ENCODE assay signal across 25 mouse cellular contexts in the genomic region with DNA sequence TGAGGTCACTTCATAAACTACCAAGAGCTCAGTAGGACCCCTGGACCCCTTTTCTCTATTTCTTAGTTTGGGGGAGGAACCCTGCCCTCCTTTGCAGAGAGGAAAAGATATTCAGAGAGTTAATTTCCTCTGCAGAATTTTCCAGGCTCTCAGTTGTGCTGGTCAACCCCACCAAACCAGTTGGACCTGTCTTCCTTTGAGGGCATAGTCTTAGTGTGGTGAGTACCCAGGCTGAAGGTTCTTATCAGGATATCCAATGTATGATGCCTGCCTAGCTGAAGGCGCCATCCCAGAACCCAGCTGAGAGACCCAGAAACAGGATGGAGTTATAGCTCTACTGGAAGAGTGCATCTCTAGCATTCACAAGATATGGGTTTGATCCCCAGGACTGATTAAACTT. TPM values are rescaled to one million over a fixed set of nuclear protein-coding genes. Genes with fewer than 3 reads are reported as not detected.
DNase-seq lines count a peak whose midpoint lies in the region; ATAC-seq and TF ChIP-seq lines count a peak whose summit lies in the region.
"Had no signal": no experiment of that assay in that cellular context is flagged by ENCODE, and none has a peak within 500 bp of the region (broad histone marks: within the 10 kb centered on the region; RNA-seq: fewer than 3 reads in every experiment).

No protein-coding gene starts in this region.

- H3K9me3 ChIP-seq in lung, postnatal 0 days (ENCODE audit: low read length), result no peaks in the 10 kb centered on the region
- no peaks in the 10 kb centered on the region for H3K9me3 ChIP-seq in forebrain, embryonic 14.5 days (replicated peaks; ENCODE audit: control insufficient read depth, low read length)
- H3K9me3 ChIP-seq: embryonic facial prominence, embryonic 12.5 days; embryonic facial prominence, embryonic 15.5 days; forebrain, embryonic 15.5 days; heart, embryonic 12.5 days; heart, embryonic 15.5 days; hindbrain, embryonic 10.5 days; hindbrain, embryonic 13.5 days had no signal

- DNase-seq in lung, adult 18-20 months, result peak; percentile 14 to 47
- DNase-seq in lung, postnatal 25 days (ENCODE audit: low spot score), result no peak
- peak; percentile 50 for DNase-seq in lung, postnatal 0 days (ENCODE audit: low spot score)
- no peak for DNase-seq in lung, postnatal 14 days
- DNase-seq in urinary bladder, postnatal 36 days (ENCODE audit: low spot score in 2 of 2), result peak; percentile 41 to 43
- DNase-seq in urinary bladder, postnatal 4 days (ENCODE audit: low spot score in 2 of 2), result no peak
- DNase-seq in forebrain, embryonic 14.5 days (ENCODE audit: low spot score), result no peak
- DNase-seq: adrenal gland, adult 8-10 months; adrenal gland, postnatal 25 days; cerebellum, adult 11-12 months; cerebellum, adult 8-10 months; cerebellum, postnatal 14 days; gastrocnemius, postnatal 25 days; heart, adult 18-20 months; heart, postnatal 10 days; heart, postnatal 36 days had no signal

- no peak overlapping the region for H3K4me3 ChIP-seq in lung, postnatal 0 days (ENCODE audit: low read depth, low read length)
- no peak overlapping the region for H3K4me3 ChIP-seq in forebrain, embryonic 14.5 days (ENCODE audit: low read depth, low read length)
- H3K4me3 ChIP-seq: embryonic facial prominence, embryonic 12.5 days; embryonic facial prominence, embryonic 15.5 days; forebrain, embryonic 15.5 days; heart, embryonic 12.5 days; heart, embryonic 15.5 days; hindbrain, embryonic 10.5 days; hindbrain, embryonic 13.5 days had no signal

- no peak overlapping the region for H3K4me2 ChIP-seq in lung, postnatal 0 days (replicated peaks; ENCODE audit: low read depth, low read length)
- H3K4me2 ChIP-seq in forebrain, embryonic 14.5 days (ENCODE audit: low read length), result no peak overlapping the region
- H3K4me2 ChIP-seq: embryonic facial prominence, embryonic 12.5 days; embryonic facial prominence, embryonic 15.5 days; forebrain, embryonic 15.5 days; heart, embryonic 12.5 days; heart, embryonic 15.5 days; hindbrain, embryonic 13.5 days had no signal

- 55% methylated on average over 1 of the region's 1 CpGs for WGBS in lung, postnatal 0 days
- 95% methylated on average over 1 of the region's 1 CpGs for WGBS in forebrain, embryonic 14.5 days

- no peak overlapping the region for H3K27ac ChIP-seq in lung, postnatal 0 days (ENCODE audit: low read length)
- no peak overlapping the region for H3K27ac ChIP-seq in forebrain, embryonic 14.5 days (ENCODE audit: low read depth, low read length)
- H3K27ac ChIP-seq: embryonic facial prominence, embryonic 12.5 days; embryonic facial prominence, embryonic 15.5 days; forebrain, embryonic 15.5 days; heart, embryonic 15.5 days; hindbrain, embryonic 10.5 days; hindbrain, embryonic 13.5 days had no signal

- peaks cover 9% of the 10 kb centered on the region; the same call in 1 of the 2 replicates for H3K4me1 ChIP-seq in lung, postnatal 0 days (ENCODE audit: insufficient read depth, low read depth, low read length)
- H3K4me1 ChIP-seq in forebrain, embryonic 14.5 days (ENCODE audit: control insufficient read depth, insufficient read depth, low read length), result 0 out of 2 replicates have a peak, but pooled peaks cover 4% of the 10 kb centered on the region

- ATAC-seq in lung, postnatal 0 days, result peak; percentile 54; the same call in 1 of the 2 replicates
- no peak for ATAC-seq in forebrain, embryonic 14.5 days
- ATAC-seq: CD4-positive, CD25-positive, alpha-beta regulatory T cell, adult 4 months; forebrain, embryonic 15.5 days; hindbrain, embryonic 16.5 days had no signal

- no peak for TF ChIP-seq CTCF in lung, postnatal 0 days (IDR thresholded peaks at IDR 0.05)

- H3K9ac ChIP-seq in lung, postnatal 0 days (replicated peaks; ENCODE audit: low read depth), result no peak overlapping the region
- no peak overlapping the region for H3K9ac ChIP-seq in forebrain, embryonic 14.5 days (ENCODE audit: low read length)
- H3K9ac ChIP-seq: embryonic facial prominence, embryonic 12.5 days; embryonic facial prominence, embryonic 15.5 days; forebrain, embryonic 15.5 days; heart, embryonic 12.5 days; heart, embryonic 15.5 days; hindbrain, embryonic 13.5 days had no signal

- no peaks in the 10 kb centered on the region for H3K27me3 ChIP-seq in lung, postnatal 0 days (replicated peaks; ENCODE audit: insufficient read depth, low read length)
- no peaks in the 10 kb centered on the region for H3K27me3 ChIP-seq in forebrain, embryonic 14.5 days (replicated peaks; ENCODE audit: control insufficient read depth, insufficient read depth, low read length)
- H3K27me3 ChIP-seq: embryonic facial prominence, embryonic 15.5 days; forebrain, embryonic 15.5 days; heart, embryonic 15.5 days; hindbrain, embryonic 13.5 days had no signal

- no peaks in the 10 kb centered on the region for H3K36me3 ChIP-seq in lung, postnatal 0 days (ENCODE audit: insufficient read depth, low read length)
- H3K36me3 ChIP-seq in forebrain, embryonic 14.5 days (ENCODE audit: control insufficient read depth, insufficient read depth, low read length), result no peaks in the 10 kb centered on the region
- H3K36me3 ChIP-seq: embryonic facial prominence, embryonic 12.5 days; embryonic facial prominence, embryonic 15.5 days; forebrain, embryonic 15.5 days; heart, embryonic 12.5 days; heart, embryonic 15.5 days; hindbrain, embryonic 10.5 days; hindbrain, embryonic 13.5 days had no signal

- TF ChIP-seq EP300 in lung, postnatal 0 days (IDR thresholded peaks at IDR 0.05), result no peak

RNA-seq across cellular contexts. Expression of a gene that starts 24.9 kb away (rescaled TPM):
- polyA plus RNA-seq in lung, postnatal 0 days (2015; fragmentation: Nextera tagmentation; extraction: Ambion mirVana), result 0.39 and 0.40 TPM in 2 replicates
- polyA plus RNA-seq in forebrain, embryonic 14.5 days (2014; fragmentation: Nextera tagmentation; extraction: Ambion mirVana), result 4.0 and 4.2 TPM in 2 replicates

RNA-seq across cellular contexts. Expression of a gene that starts 47.5 kb away (rescaled TPM):
- 16.8 and 19.6 TPM in 2 replicates for polyA plus RNA-seq in lung, postnatal 0 days (2015; fragmentation: Nextera tagmentation; extraction: Ambion mirVana)
- polyA plus RNA-seq in forebrain, embryonic 14.5 days (2014; fragmentation: Nextera tagmentation; extraction: Ambion mirVana), result 114 and 133 TPM in 2 replicates

Comparison
In these comparisons a context has a peak if more than half of its experiments do, and no peak if none do; other contexts are left out.
1. DNase-seq: peak in lung, adult 18-20 months (2 of 2), lung, postnatal 0 days (single experiment) and urinary bladder, postnatal 36 days (2 of 2); none in lung, postnatal 25 days (single experiment), lung, postnatal 14 days (single experiment), urinary bladder, postnatal 4 days (0 of 2) and forebrain, embryonic 14.5 days (single experiment).